Mouse (Mus musculus): ENCODE data around the gene Bco2.

- TF ChIP-seq HCFC1 (IDR thresholded peaks at IDR 0.05; ENCODE audit: borderline replicate concordance, insufficient read depth, low read length), result no peak
- TF ChIP-seq ZC3H11A (IDR thresholded peaks at IDR 0.05; ENCODE audit: borderline replicate concordance, low read depth, low read length), result no peak
- TF ChIP-seq ZNF384 (IDR thresholded peaks at IDR 0.05; ENCODE audit: low read depth, low read length), result no peak
These were observed 2.8 kb downstream of the Bco2 start for GRCm38 (mm10) chr9:50552206-50552605.

All from ES-E14 (cell line).